Mouse (Mus musculus) neural tube, embryonic 11.5 days (tissue): ENCODE results near the gene Cdc42ep3. TPM values are rescaled to one million over a fixed set of nuclear protein-coding genes. Genes with fewer than 3 reads are reported as not detected.

Experiments used
- ATAC-seq: fragments of 200-750 bp; cut with Nextera tagmentation; 2 replicates; pipeline ENCODE4 v1.8.0; 2017; ENCODE audit warnings: moderate number of reproducible peaks, mild to moderate bottlenecking, moderate TSS enrichment, moderate library complexity; ENCODE audit not compliant: insufficient read depth, low FRiP score, low TSS enrichment
- DNase-seq: peaks from one replicate; pipeline ENCODE4 v3.0.0-alpha.2; 2015; ENCODE audit warnings: low spot score
- H3K27ac ChIP-seq: fragments of 300-500 bp; sonication (generic); 2 replicates; pipeline ENCODE4 v1.5.1; 2014; ENCODE audit warnings: low read depth, mild to moderate bottlenecking, low read length
- H3K27me3 ChIP-seq: fragments of 300-500 bp; sonication (generic); 2 replicates; pipeline ENCODE4 v1.6.1; 2014; ENCODE audit warnings: mild to moderate bottlenecking, low read length, mixed read lengths; ENCODE audit not compliant: control insufficient read depth, insufficient read depth
- H3K36me3 ChIP-seq: fragments of 300-500 bp; sonication (generic); 2 replicates; pipeline ENCODE4 v1.6.1; 2014; ENCODE audit warnings: mild to moderate bottlenecking, low read length, moderate library complexity, mixed read lengths; ENCODE audit not compliant: control insufficient read depth, insufficient read depth
- H3K4me1 ChIP-seq: fragments of 300-500 bp; sonication (generic); 2 replicates; pipeline ENCODE4 v1.6.1; 2014; ENCODE audit warnings: low read length, mixed read lengths; ENCODE audit not compliant: control insufficient read depth, insufficient read depth
- H3K4me2 ChIP-seq: fragments of 300-500 bp; sonication (generic); 2 replicates; pipeline ENCODE4 v1.6.1; 2014; ENCODE audit warnings: low read depth, mild to moderate bottlenecking, moderate library complexity
- H3K4me3 ChIP-seq: fragments of 300-500 bp; sonication (generic); 2 replicates; pipeline ENCODE4 v1.5.1; 2014; ENCODE audit warnings: low read depth, low read length
- H3K9ac ChIP-seq: fragments of 300-500 bp; sonication (generic); 2 replicates; pipeline ENCODE4 v1.6.1; 2014; ENCODE audit warnings: mild to moderate bottlenecking, low read length
- H3K9me3 ChIP-seq: fragments of 300-500 bp; sonication (generic); 2 replicates; pipeline ENCODE4 v1.6.1; 2016; ENCODE audit warnings: low read length; ENCODE audit not compliant: control insufficient read depth
- WGBS: fragments of 180-500 bp; shearing (Covaris S2); extraction: QIAGEN DNeasy Blood & Tissue Kit; methylation state at CpG from one replicate; pipeline ENCODE4 v1.1.7; 2014; 5-methylcytosine and 5-hydroxymethylcytosine counted together
- polyA plus RNA-seq: library from polyadenylated mRNA; unstranded; fragments of >200 nt; fragmentation: Nextera tagmentation; extraction: Ambion mirVana; gene quantifications from 2 replicates; pipeline ENCODE4 v1.2.1, GENCODE M21; 2014

The Cdc42ep3 gene
- polyA plus RNA-seq, 1 experiment from 2014 or later = 27.6 TPM

DNA sequence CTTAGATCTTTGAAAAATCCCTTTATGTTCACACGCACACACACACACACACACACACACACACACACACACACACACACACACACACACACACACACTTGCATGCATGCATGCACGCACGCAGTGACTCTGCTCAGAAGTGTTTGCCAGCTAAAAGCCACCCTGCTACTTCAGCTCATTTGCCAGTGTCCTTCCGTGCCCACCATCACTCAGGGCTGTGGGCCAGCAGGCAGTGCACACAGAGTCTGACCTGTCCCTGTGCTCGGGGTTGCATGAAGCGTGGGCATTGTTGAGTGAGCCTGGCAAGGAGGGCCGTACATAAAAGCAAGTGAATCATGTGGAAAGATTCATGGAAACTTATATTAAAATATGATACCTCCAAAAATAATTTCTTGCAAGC lies 49.2 kb downstream of the Cdc42ep3 start:
- WGBS = 89% methylated on average over 7 of the region's 7 CpGs
- no peak for ATAC-seq
- Histone ChIP-seq H3K36me3 (no peaks in the 10 kb centered on the region), H3K4me3 (no peak overlapping the region), H3K9me3 (no peaks in the 10 kb centered on the region), H3K4me1 (no peaks in the 10 kb centered on the region), H3K27me3 (no peaks in the 10 kb centered on the region), H3K27ac (no peak overlapping the region), H3K9ac (no peak overlapping the region), H3K4me2 (no peak overlapping the region)
- no peak for DNase-seq

- H3K27me3 ChIP-seq = no peaks in the 10 kb centered on the region
- no peaks in the 10 kb centered on the region for H3K36me3 ChIP-seq
- H3K4me3 ChIP-seq = no peak overlapping the region
- DNase-seq (no peak), ATAC-seq (no peak)
- no peak overlapping the region for H3K9ac ChIP-seq
- H3K27ac ChIP-seq = no peak overlapping the region
- WGBS = 93% methylated on average over 17 of the region's 17 CpGs
- H3K4me2 ChIP-seq = no peak overlapping the region
- no peaks in the 10 kb centered on the region for H3K4me1 ChIP-seq
- no peaks in the 10 kb centered on the region for H3K9me3 ChIP-seq
Observed at GRCm38 (mm10) chr17:79303744-79304497, 51.0 kb downstream of the Cdc42ep3 start.

DNA sequence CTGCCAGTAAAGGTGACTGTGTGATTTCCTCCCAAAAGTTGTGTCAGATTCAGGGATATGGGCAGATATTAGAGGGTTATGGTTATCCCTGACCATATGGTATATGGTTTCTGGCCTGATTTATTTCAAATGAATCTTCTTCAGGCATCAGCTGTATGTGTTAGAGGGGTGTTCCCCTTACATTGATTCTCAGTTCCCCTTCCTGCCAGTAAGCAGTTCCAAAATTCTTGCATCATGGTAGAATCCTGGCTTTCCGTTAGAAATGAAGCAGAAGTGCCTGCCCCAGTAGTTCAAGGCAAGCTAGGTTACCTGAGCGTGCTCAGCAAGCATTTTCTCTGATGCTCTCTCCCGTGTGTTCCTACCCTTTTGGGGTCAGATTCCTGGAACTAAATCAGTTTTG lies 51.7 kb downstream of the Cdc42ep3 start:
- no peak overlapping the region for H3K4me3 ChIP-seq
- H3K4me2 ChIP-seq = no peak overlapping the region
- H3K9ac ChIP-seq = no peak overlapping the region
- H3K4me1 ChIP-seq = no peaks in the 10 kb centered on the region
- ATAC-seq (no peak), DNase-seq (no peak)
- H3K36me3 ChIP-seq = no peaks in the 10 kb centered on the region
- no peaks in the 10 kb centered on the region for H3K9me3 ChIP-seq
- no peak overlapping the region for H3K27ac ChIP-seq
- 94% methylated on average over 3 of the region's 3 CpGs for WGBS
- H3K27me3 ChIP-seq = no peaks in the 10 kb centered on the region

DNA sequence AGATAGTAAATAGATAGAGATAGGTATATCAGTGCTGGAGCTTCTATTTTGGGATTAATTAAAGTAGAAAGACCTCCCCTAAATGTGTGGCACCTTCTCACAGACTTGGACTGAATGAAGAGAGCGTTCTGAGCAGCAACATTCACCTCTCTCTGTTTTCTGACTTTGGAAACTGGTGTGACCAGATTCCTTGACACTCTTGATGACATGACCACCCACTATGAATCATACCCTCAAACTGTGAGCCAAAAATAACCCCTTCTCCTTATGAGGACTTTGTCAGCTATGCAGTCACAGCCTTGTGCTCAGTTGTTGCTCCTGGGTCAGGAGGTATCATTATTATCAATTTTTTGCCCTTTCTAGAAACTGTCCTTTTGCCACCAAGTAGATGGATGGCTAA lies 55.0 kb downstream of the Cdc42ep3 start:
- DNase-seq (no peak), ATAC-seq (no peak)
- 89% methylated on average over 1 of the region's 1 CpGs for WGBS
- Histone ChIP-seq H3K4me1 (no peaks in the 10 kb centered on the region), H3K9me3 (no peaks in the 10 kb centered on the region), H3K4me2 (no peak overlapping the region), H3K27me3 (no peaks in the 10 kb centered on the region), H3K9ac (no peak overlapping the region), H3K36me3 (no peaks in the 10 kb centered on the region), H3K4me3 (no peak overlapping the region), H3K27ac (no peak overlapping the region)

DNA sequence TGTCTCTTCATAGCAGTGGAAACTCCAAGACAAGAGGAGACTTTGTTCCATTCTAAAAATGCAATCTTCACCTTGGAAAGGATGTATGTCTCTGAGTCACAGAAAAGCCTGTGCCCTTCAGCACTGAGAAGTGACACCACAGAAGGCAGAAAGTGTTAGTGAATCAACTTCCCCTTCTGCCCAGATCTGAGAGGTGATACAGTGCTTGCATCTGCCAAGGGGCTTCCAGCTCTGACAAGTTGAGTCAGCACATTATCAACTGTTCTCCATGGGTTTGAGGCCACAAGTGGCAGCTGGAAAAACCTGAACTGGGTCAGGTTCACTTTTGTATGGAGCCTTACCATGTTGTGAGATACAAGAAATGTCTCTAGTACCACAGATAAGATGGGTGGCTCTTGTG lies 55.9 kb downstream of the Cdc42ep3 start:
- DNase-seq (no peak), ATAC-seq (no peak)
- no peaks in the 10 kb centered on the region for H3K9me3 ChIP-seq
- no peaks in the 10 kb centered on the region for H3K4me1 ChIP-seq
- H3K4me2 ChIP-seq = no peak overlapping the region
- no peaks in the 10 kb centered on the region for H3K27me3 ChIP-seq
- H3K9ac ChIP-seq = no peak overlapping the region
- H3K4me3 ChIP-seq = no peak overlapping the region
- H3K36me3 ChIP-seq = no peaks in the 10 kb centered on the region
- H3K27ac ChIP-seq = no peak overlapping the region

DNA sequence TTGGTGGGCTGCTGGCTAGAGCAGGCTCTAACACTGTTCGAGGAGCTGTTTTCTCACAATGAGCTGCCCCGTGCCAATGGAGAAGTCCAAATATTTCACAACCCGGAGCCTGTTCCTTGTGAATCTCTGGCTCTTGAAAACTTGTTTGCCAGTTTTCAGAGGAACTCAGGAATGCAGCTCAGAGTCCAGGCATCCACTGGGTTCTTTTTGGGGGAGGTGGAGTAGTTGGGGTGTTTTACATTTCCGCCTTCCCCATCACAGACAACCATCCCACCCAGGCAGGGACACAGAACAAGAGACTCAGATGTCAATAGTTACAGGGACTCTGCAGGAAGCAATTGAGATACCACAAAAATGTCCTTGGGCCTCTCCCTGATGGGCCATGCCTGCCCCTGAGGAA lies 59.0 kb downstream of the Cdc42ep3 start:
- Histone ChIP-seq H3K27ac (no peak overlapping the region), H3K36me3 (no peaks in the 10 kb centered on the region), H3K4me3 (no peak overlapping the region), H3K9ac (no peak overlapping the region), H3K4me2 (no peak overlapping the region), H3K9me3 (no peaks in the 10 kb centered on the region), H3K27me3 (no peaks in the 10 kb centered on the region), H3K4me1 (no peaks in the 10 kb centered on the region)
- 69% methylated on average over 4 of the region's 4 CpGs for WGBS
- ATAC-seq (no peak), DNase-seq (no peak)

- H3K4me2 ChIP-seq = no peak overlapping the region
- no peak overlapping the region for H3K4me3 ChIP-seq
- whole genome bisulfite sequencing = 80% methylated on average over 5 of the region's 5 CpGs
- DNase-seq (no peak), ATAC-seq (no peak)
- H3K27ac ChIP-seq = no peak overlapping the region
- no peaks in the 10 kb centered on the region for H3K9me3 ChIP-seq
- no peaks in the 10 kb centered on the region for H3K27me3 ChIP-seq
- H3K4me1 ChIP-seq = no peaks in the 10 kb centered on the region
- H3K9ac ChIP-seq = no peak overlapping the region
- no peaks in the 10 kb centered on the region for H3K36me3 ChIP-seq
Observed at GRCm38 (mm10) chr17:79291672-79292071, 63.2 kb downstream of the Cdc42ep3 start.

GRCm38 (mm10) chr17:79290697-79291096 lies 64.2 kb downstream of the Cdc42ep3 start:
- Histone ChIP-seq H3K9me3 (no peaks in the 10 kb centered on the region), H3K36me3 (no peaks in the 10 kb centered on the region), H3K4me2 (no peak overlapping the region), H3K27me3 (no peaks in the 10 kb centered on the region), H3K4me1 (no peaks in the 10 kb centered on the region), H3K27ac (no peak overlapping the region), H3K9ac (no peak overlapping the region), H3K4me3 (no peak overlapping the region)
- DNase-seq (no peak), ATAC-seq (no peak)
- 83% methylated on average over 2 of the region's 2 CpGs for WGBS

DNA sequence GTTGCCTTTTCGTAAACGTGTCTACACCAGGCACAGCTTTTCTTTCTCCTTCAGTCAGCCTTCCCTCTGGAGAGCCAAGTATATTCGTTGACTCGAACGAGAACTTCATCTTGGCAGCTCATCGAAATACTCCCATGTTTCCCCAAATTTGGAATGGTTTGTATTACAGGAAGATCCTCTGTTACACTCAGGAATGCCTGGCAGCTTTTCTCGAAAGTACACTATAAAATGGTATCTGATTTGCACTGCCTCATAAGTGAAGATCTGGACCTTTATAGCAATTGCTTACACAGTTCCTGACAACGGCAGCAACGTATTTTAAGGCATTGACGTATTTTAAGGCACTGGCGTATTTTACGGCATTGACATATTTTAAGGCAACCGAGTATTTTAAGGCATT lies 67.6 kb downstream of the Cdc42ep3 start:
- H3K36me3 ChIP-seq = no peaks in the 10 kb centered on the region
- H3K4me3 ChIP-seq = no peak overlapping the region
- H3K4me1 ChIP-seq = no peaks in the 10 kb centered on the region
- no peak overlapping the region for H3K4me2 ChIP-seq
- ATAC-seq (no peak), DNase-seq (no peak)
- no peaks in the 10 kb centered on the region for H3K27me3 ChIP-seq
- no peak overlapping the region for H3K9ac ChIP-seq
- no peaks in the 10 kb centered on the region for H3K9me3 ChIP-seq
- WGBS = 91% methylated on average over 13 of the region's 13 CpGs
- no peak overlapping the region for H3K27ac ChIP-seq
